Mouse (Mus musculus): Measurements from ENCODE around the gene Atpaf1. TPM values are rescaled to one million over a fixed set of nuclear protein-coding genes. Genes with fewer than 3 reads are reported as not detected.

Gene Atpaf1
- polyA plus RNA-seq, 1 experiment from 2014 or later = 44.2 TPM

DNA sequence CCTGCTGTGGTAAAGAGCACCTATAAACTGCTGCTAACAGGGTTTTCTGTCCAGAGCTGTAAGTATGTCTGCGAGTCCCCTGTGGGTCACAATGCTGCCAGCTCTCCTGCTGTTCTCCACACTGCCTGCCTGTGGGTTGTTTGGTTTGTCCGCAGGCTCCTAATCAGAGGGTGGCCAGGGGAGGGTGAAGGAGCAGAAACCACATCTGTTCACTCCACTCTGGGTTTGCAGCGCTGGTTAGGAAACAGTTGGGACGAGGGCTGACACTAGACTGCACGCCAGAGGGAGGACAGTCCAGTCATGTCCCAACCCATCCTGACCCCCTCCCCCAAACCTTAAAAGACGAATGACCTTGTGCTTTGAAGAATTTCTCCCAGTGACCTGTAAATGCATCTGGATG lies 70.5 kb downstream of the Atpaf1 start:
- WGBS = 54% methylated on average over 6 of the region's 6 CpGs
- Histone ChIP-seq H3K9me3 (no peaks in the 10 kb centered on the region), H3K4me2 (replicated peaks) (no peak overlapping the region), H3K36me3 (peaks cover 54% of the 10 kb centered on the region), H3K9ac (replicated peaks) (no peak overlapping the region), H3K27ac (replicated peaks) (no peak overlapping the region), H3K27me3 (no peaks in the 10 kb centered on the region), H3K4me1 (peaks cover 19% of the 10 kb centered on the region), H3K4me3 (no peak overlapping the region)
- no peak for ATAC-seq (ENCODE audit: low FRiP score, low read depth)

GRCm38 (mm10) chr4:115855609-115856008 lies 71.0 kb downstream of the Atpaf1 start:
- Histone ChIP-seq H3K4me1 (peaks cover 19% of the 10 kb centered on the region), H3K4me3 (no peak overlapping the region), H3K9me3 (no peaks in the 10 kb centered on the region), H3K36me3 (peaks cover 54% of the 10 kb centered on the region), H3K27ac (replicated peaks) (peak overlapping the region; percentile 60), H3K9ac (replicated peaks) (no peak overlapping the region), H3K27me3 (no peaks in the 10 kb centered on the region), H3K4me2 (replicated peaks) (no peak overlapping the region)
- WGBS = 67% methylated on average over 4 of the region's 4 CpGs
- no peak for ATAC-seq (ENCODE audit: low FRiP score, low read depth)

DNA sequence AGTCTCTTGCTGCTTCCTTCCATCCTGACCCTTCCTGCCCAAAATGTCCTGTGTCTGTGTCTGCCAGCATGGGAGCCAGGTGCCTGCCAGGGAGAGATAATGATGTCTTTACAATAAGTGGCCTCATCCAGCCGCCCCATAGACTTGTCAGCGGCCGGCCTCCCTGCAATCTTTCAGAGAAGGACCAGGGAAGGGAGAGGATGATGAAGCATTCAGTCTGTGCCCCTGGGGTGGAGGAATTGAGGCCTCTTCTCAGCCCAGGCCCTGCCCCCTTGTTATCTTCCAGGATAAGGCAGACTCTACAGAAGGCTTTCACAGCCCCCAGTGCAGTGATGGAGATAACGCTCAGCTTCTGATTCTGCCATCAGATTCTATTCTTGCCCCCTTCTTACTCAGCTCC lies 71.7 kb downstream of the Atpaf1 start:
- Histone ChIP-seq H3K27me3 (no peaks in the 10 kb centered on the region), H3K9me3 (no peaks in the 10 kb centered on the region), H3K4me1 (peaks cover 19% of the 10 kb centered on the region), H3K4me2 (replicated peaks) (no peak overlapping the region), H3K9ac (replicated peaks) (no peak overlapping the region), H3K36me3 (peaks cover 54% of the 10 kb centered on the region), H3K27ac (replicated peaks) (peak overlapping the region; percentile 60), H3K4me3 (no peak overlapping the region)
- WGBS = 30% methylated on average over 4 of the region's 4 CpGs
- ATAC-seq (ENCODE audit: low FRiP score, low read depth) = 0 out of 2 replicates have a peak, but pooled peaks have one; percentile 35

DNA sequence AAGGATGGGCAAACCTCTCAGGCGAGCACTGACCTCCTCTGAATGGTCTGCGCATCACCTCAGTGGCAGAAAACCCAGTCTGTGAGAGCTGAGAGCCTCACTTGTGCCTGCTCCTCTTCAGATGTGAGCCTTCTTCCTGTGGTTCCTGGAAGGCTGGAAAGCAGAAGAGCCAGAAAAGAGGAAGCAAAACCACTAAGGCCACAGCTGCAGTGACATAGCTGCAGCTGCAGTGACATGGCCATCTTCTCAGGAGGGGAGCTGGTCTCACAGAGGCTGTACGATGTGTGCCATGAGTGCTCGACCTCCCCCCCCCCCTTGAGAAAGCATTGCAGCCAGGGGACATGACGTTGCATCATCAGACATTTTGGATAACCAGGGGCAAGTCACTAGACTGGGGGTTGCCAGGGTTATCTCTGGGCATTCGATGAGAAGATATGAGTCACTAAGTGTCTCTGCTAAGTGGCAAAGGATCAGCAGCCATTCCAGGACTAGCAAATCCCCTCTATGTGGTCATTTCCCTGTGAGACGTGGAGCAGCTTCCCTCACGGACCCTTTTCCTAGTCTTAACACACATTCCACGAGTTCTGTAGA lies 72.8 kb downstream of the Atpaf1 start:
- Histone ChIP-seq H3K4me2 (replicated peaks) (no peak overlapping the region), H3K27ac (replicated peaks) (no peak overlapping the region), H3K9me3 (no peaks in the 10 kb centered on the region), H3K9ac (replicated peaks) (no peak overlapping the region), H3K4me1 (peaks cover 19% of the 10 kb centered on the region), H3K27me3 (no peaks in the 10 kb centered on the region), H3K4me3 (no peak overlapping the region), H3K36me3 (peaks cover 44% of the 10 kb centered on the region)
- no peak for ATAC-seq (ENCODE audit: low FRiP score, low read depth)
- 82% methylated on average over 9 of the region's 9 CpGs for WGBS

DNA sequence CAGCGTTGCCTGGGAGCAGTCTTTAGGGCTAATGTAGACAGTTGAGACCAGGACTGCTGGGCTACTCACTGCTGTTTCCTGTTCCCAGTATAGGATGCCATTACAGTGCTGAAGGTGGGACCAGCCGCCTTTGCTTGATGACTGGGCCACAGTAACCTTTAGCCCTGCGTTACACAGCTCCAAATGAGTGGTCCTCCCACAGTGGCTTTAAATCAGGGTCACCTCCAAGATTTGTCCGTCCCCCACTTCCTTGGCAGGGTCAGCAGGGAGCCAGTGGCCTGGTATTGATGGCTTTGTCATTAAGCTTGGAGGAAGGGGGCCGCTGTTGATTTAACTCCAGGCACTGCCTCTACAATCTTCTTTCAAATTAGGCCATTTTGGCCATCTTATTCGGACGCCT lies 78.7 kb downstream of the Atpaf1 start:
- H3K36me3 ChIP-seq = peaks cover 42% of the 10 kb centered on the region
- peaks cover 2% of the 10 kb centered on the region; the same call in 1 of the 2 replicates for H3K27me3 ChIP-seq
- no peak for ATAC-seq (ENCODE audit: low FRiP score, low read depth)
- no peak overlapping the region for H3K27ac ChIP-seq (replicated peaks)
- H3K4me1 ChIP-seq = no peaks in the 10 kb centered on the region
- 71% methylated on average over 7 of the region's 7 CpGs for WGBS
- no peaks in the 10 kb centered on the region for H3K9me3 ChIP-seq
- H3K4me3 ChIP-seq = no peak overlapping the region
- H3K9ac ChIP-seq (replicated peaks) = no peak overlapping the region
- no peak overlapping the region for H3K4me2 ChIP-seq (replicated peaks)

- WGBS = 69% methylated on average over 10 of the region's 10 CpGs
- H3K9ac ChIP-seq (replicated peaks) = no peak overlapping the region
- H3K27me3 ChIP-seq = peaks cover 4% of the 10 kb centered on the region; the same call in 1 of the 2 replicates
- no peak for ATAC-seq (ENCODE audit: low FRiP score, low read depth)
- H3K4me2 ChIP-seq (replicated peaks) = no peak overlapping the region
- no peaks in the 10 kb centered on the region for H3K9me3 ChIP-seq
- peaks cover 40% of the 10 kb centered on the region for H3K36me3 ChIP-seq
- H3K4me3 ChIP-seq = no peak overlapping the region
- peaks cover under 1% of the 10 kb centered on the region; the same call in 1 of the 2 replicates for H3K4me1 ChIP-seq
- H3K27ac ChIP-seq (replicated peaks) = no peak overlapping the region
These were observed 79.3 kb downstream of the Atpaf1 start for GRCm38 (mm10) chr4:115863880-115864279.

Other genes with a start within 250 kb of the Atpaf1 start
- not detected in 2 replicates for gene Cyp4a31, start 221.2 kb upstream of the Atpaf1 start, polyA plus RNA-seq (2016; fragmentation: Nextera tagmentation; extraction: Ambion mirVana)
- not detected in 2 replicates for gene Cyp4a32, start 183.8 kb upstream of the Atpaf1 start, polyA plus RNA-seq (2016; fragmentation: Nextera tagmentation; extraction: Ambion mirVana)
- gene Cyp4b1, start 137.1 kb upstream of the Atpaf1 start, polyA plus RNA-seq (2016; fragmentation: Nextera tagmentation; extraction: Ambion mirVana) = 0.38 TPM in 1 of 2 replicates, not detected in the other
- 30.1 and 30.6 TPM in 2 replicates for gene Efcab14, start 47.1 kb upstream of the Atpaf1 start, polyA plus RNA-seq (2016; fragmentation: Nextera tagmentation; extraction: Ambion mirVana)
- 0.30 TPM in 1 of 2 replicates, not detected in the other for gene Tex38, start 3.8 kb upstream of the Atpaf1 start, polyA plus RNA-seq (2016; fragmentation: Nextera tagmentation; extraction: Ambion mirVana)
- gene Mob3c, start 43.3 kb downstream of the Atpaf1 start, polyA plus RNA-seq (2016; fragmentation: Nextera tagmentation; extraction: Ambion mirVana) = 4.6 and 6.3 TPM in 2 replicates
- 28.0 and 30.1 TPM in 2 replicates for gene Mknk1, start 54.4 kb downstream of the Atpaf1 start, polyA plus RNA-seq (2016; fragmentation: Nextera tagmentation; extraction: Ambion mirVana)
- gene Kncn, start 99.6 kb downstream of the Atpaf1 start, polyA plus RNA-seq (2016; fragmentation: Nextera tagmentation; extraction: Ambion mirVana) = not detected in 2 replicates
- 0.42 and 0.50 TPM in 2 replicates for gene 6430628N08Rik, start 105.9 kb downstream of the Atpaf1 start, polyA plus RNA-seq (2016; fragmentation: Nextera tagmentation; extraction: Ambion mirVana)
- gene Dmbx1, start 155.1 kb downstream of the Atpaf1 start, polyA plus RNA-seq (2016; fragmentation: Nextera tagmentation; extraction: Ambion mirVana) = 18.2 and 18.3 TPM in 2 replicates
- gene Faah, start 233.1 kb downstream of the Atpaf1 start, polyA plus RNA-seq (2016; fragmentation: Nextera tagmentation; extraction: Ambion mirVana) = 4.5 and 5.5 TPM in 2 replicates